Mouse (Mus musculus) lung, adult 2 months (tissue): Measurements from ENCODE around the gene Fam160b1.

Experiments used
- CTCF ChIP-seq: fragments of 200-500 bp; IDR thresholded peaks from 2 replicates; pipeline ENCODE4 v1.5.1; 2011; ENCODE audit warnings: mild to moderate bottlenecking, low read length, control low read depth; ENCODE audit not compliant: insufficient read depth
- POLR2A ChIP-seq: fragments of 200-500 bp; IDR thresholded peaks from 2 replicates; pipeline ENCODE4 v1.6.1; 2011; ENCODE audit warnings: low read depth, mild to moderate bottlenecking, control low read depth, low read length, borderline replicate concordance; ENCODE audit errors: extremely low read depth

DNA sequence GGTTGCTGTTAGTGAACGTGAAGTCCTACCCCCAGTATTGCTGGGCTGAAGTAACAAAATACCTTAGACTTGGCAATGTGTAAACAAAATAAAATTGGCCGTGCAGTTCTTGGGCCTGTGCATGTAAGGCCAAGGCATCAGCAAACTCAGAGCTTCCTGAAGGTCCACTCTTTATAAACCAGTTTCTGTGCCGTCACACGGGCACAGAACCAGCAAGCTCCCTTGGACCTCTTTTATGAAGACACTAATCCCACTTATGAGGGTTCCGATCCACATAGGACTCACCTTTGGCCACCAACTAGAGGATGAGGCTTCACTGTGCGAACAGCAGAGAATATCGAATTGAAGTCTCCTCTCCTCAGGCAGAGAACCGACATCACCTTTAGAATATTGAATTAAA, 66.4 kb downstream of the Fam160b1 start:
- no peak for TF ChIP-seq CTCF
- TF ChIP-seq POLR2A, result no peak
